Mouse (Mus musculus): ENCODE measurements around the gene Pgpep1l.

DNA sequence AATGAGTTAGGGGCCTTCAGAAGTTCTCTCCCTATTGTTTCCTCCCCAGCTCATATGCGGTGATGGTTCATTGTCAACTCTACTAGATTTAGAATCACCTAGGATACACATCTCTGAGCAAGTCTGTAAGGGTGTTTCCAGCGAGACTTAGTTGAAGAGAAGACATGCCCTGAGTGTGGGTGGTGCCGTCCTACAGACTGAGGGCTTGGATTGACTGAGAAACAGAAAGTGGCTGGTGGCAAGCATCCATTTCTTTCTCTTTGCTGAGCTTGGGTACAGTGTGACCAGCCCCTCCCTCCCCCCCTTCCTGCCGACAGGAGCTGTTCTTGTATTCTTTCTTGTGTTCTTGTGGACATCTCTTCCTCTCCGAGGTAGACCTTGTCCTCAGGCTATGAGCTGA is 17.3 kb upstream of the Pgpep1l start:
- TF ChIP-seq CTCF (IDR thresholded peaks at IDR 0.05; ENCODE audit: low read depth) (no peak), EP300 (IDR thresholded peaks at IDR 0.05; ENCODE audit: low read depth) (no peak)

Measured in heart, postnatal 0 days (tissue).